Mouse (Mus musculus) kidney, embryonic 14.5 days (tissue): ENCODE data around the gene Cdk14. TPM values are rescaled to one million over a fixed set of nuclear protein-coding genes. Genes with fewer than 3 reads are reported as not detected.
A peak's percentile ranks its signal among the peaks of the same experiment; 100 is the strongest.

Source experiments
- ATAC-seq: fragments of 200-750 bp; cut with Nextera tagmentation; 2 replicates; pipeline ENCODE4 v1.8.0; 2017; ENCODE audit warnings: moderate number of reproducible peaks, mild to moderate bottlenecking, moderate TSS enrichment, moderate library complexity; ENCODE audit not compliant: low FRiP score, low TSS enrichment
- H3K27ac ChIP-seq: fragments of 300-500 bp; sonication (generic); 2 replicates; pipeline ENCODE4 v1.5.1; 2014; ENCODE audit warnings: low read depth, mild to moderate bottlenecking, low read length, moderate library complexity, mixed read lengths
- H3K27me3 ChIP-seq: fragments of 300-500 bp; sonication (generic); 2 replicates; pipeline ENCODE4 v1.6.1; 2014; ENCODE audit warnings: mild to moderate bottlenecking, low read length; ENCODE audit not compliant: control insufficient read depth, insufficient read depth
- H3K36me3 ChIP-seq: fragments of 300-500 bp; sonication (generic); 2 replicates; pipeline ENCODE4 v1.6.1; 2014; ENCODE audit warnings: low read length, mixed read lengths; ENCODE audit not compliant: control insufficient read depth, insufficient read depth
- H3K4me1 ChIP-seq: fragments of 300-500 bp; sonication (generic); 2 replicates; pipeline ENCODE4 v1.6.1; 2014; ENCODE audit warnings: low read length, mixed read lengths; ENCODE audit not compliant: control insufficient read depth, insufficient read depth
- H3K4me2 ChIP-seq: fragments of 300-500 bp; sonication (generic); replicated peaks from 2 replicates; pipeline ENCODE4 v1.6.1; 2014; ENCODE audit warnings: low read depth, mild to moderate bottlenecking, low read length
- H3K4me3 ChIP-seq: fragments of 300-500 bp; sonication (generic); 2 replicates; pipeline ENCODE4 v1.5.1; 2014; ENCODE audit warnings: mild to moderate bottlenecking, low read length
- H3K9ac ChIP-seq: fragments of 300-500 bp; sonication (generic); 2 replicates; pipeline ENCODE4 v1.6.1; 2014; ENCODE audit warnings: low read depth, mild to moderate bottlenecking, low read length, moderate library complexity
- H3K9me3 ChIP-seq: fragments of 300-500 bp; sonication (generic); 2 replicates; pipeline ENCODE4 v1.6.1; 2016; ENCODE audit warnings: low read length; ENCODE audit not compliant: control insufficient read depth
- WGBS: fragments of 180-500 bp; shearing (Covaris S2); extraction: QIAGEN DNeasy Blood & Tissue Kit; methylation state at CpG from one replicate; pipeline ENCODE4 v1.1.7; 2014; 5-methylcytosine and 5-hydroxymethylcytosine counted together
- polyA plus RNA-seq: library from polyadenylated mRNA; unstranded; fragments of >200 nt; fragmentation: Nextera tagmentation; extraction: Ambion mirVana; gene quantifications from 2 replicates; pipeline ENCODE4 v1.2.1, GENCODE M21; 2014

Cdk14 gene
- polyA plus RNA-seq, 1 experiment from 2014 or later = 18.9 TPM

- H3K9ac ChIP-seq = no peak overlapping the region
- whole genome bisulfite sequencing = 76% methylated on average over 4 of the region's 4 CpGs
- no peak overlapping the region for H3K4me3 ChIP-seq
- H3K4me2 ChIP-seq = no peak overlapping the region
- H3K36me3 ChIP-seq = no peaks in the 10 kb centered on the region
- ATAC-seq = no peak
- H3K4me1 ChIP-seq = no peaks in the 10 kb centered on the region
- H3K9me3 ChIP-seq = no peaks in the 10 kb centered on the region
- no peaks in the 10 kb centered on the region for H3K27me3 ChIP-seq
- H3K27ac ChIP-seq = no peak overlapping the region
Measured at GRCm38 (mm10) chr5:4979551-4979950, 440.6 kb downstream of the Cdk14 start.

- Histone ChIP-seq H3K9me3 (no peaks in the 10 kb centered on the region), H3K36me3 (no peaks in the 10 kb centered on the region), H3K4me2 (no peak overlapping the region), H3K27ac (no peak overlapping the region), H3K27me3 (no peaks in the 10 kb centered on the region), H3K4me3 (no peak overlapping the region), H3K9ac (no peak overlapping the region), H3K4me1 (no peaks in the 10 kb centered on the region)
- 81% methylated on average over 1 of the region's 1 CpGs for WGBS
- no peak for ATAC-seq
Measured at GRCm38 (mm10) chr5:4973408-4973807, 446.7 kb downstream of the Cdk14 start.

- no peaks in the 10 kb centered on the region for H3K4me1 ChIP-seq
- H3K9me3 ChIP-seq = no peaks in the 10 kb centered on the region
- H3K36me3 ChIP-seq = no peaks in the 10 kb centered on the region
- H3K9ac ChIP-seq = no peak overlapping the region
- H3K4me3 ChIP-seq = no peak overlapping the region
- H3K4me2 ChIP-seq = no peak overlapping the region
- H3K27me3 ChIP-seq = no peaks in the 10 kb centered on the region
- no peak overlapping the region for H3K27ac ChIP-seq
- ATAC-seq = peak; percentile 79
- WGBS = 57% methylated on average over 15 of the region's 15 CpGs
Measured at GRCm38 (mm10) chr5:4962063-4962610, 458.0 kb downstream of the Cdk14 start.

- ATAC-seq = no peak
- H3K27ac ChIP-seq = no peak overlapping the region
- no peaks in the 10 kb centered on the region for H3K9me3 ChIP-seq
- no peaks in the 10 kb centered on the region for H3K27me3 ChIP-seq
- 97% methylated on average over 1 of the region's 1 CpGs for WGBS
- no peaks in the 10 kb centered on the region for H3K36me3 ChIP-seq
- no peak overlapping the region for H3K4me3 ChIP-seq
- no peaks in the 10 kb centered on the region for H3K4me1 ChIP-seq
- H3K4me2 ChIP-seq = no peak overlapping the region
- no peak overlapping the region for H3K9ac ChIP-seq
Measured at GRCm38 (mm10) chr5:4961636-4962035, 458.5 kb downstream of the Cdk14 start.

GRCm38 (mm10) chr5:4959446-4959845 is 460.7 kb downstream of the Cdk14 start:
- H3K4me3 ChIP-seq = no peak overlapping the region
- no peak overlapping the region for H3K27ac ChIP-seq
- ATAC-seq = no peak
- no peaks in the 10 kb centered on the region for H3K9me3 ChIP-seq
- H3K4me2 ChIP-seq = no peak overlapping the region
- H3K9ac ChIP-seq = no peak overlapping the region
- 52% methylated on average over 5 of the region's 5 CpGs for WGBS
- no peaks in the 10 kb centered on the region for H3K36me3 ChIP-seq
- no peaks in the 10 kb centered on the region for H3K27me3 ChIP-seq
- no peaks in the 10 kb centered on the region for H3K4me1 ChIP-seq

- Histone ChIP-seq H3K4me2 (no peak overlapping the region), H3K27me3 (no peaks in the 10 kb centered on the region), H3K36me3 (no peaks in the 10 kb centered on the region), H3K27ac (no peak overlapping the region), H3K4me1 (no peaks in the 10 kb centered on the region), H3K9me3 (no peaks in the 10 kb centered on the region), H3K4me3 (no peak overlapping the region), H3K9ac (no peak overlapping the region)
- WGBS = 79% methylated on average over 7 of the region's 7 CpGs
- no peak for ATAC-seq
Measured at GRCm38 (mm10) chr5:4955993-4956392, 464.1 kb downstream of the Cdk14 start.

- Histone ChIP-seq H3K27me3 (no peaks in the 10 kb centered on the region), H3K27ac (no peak overlapping the region), H3K4me2 (no peak overlapping the region), H3K4me1 (no peaks in the 10 kb centered on the region), H3K9ac (no peak overlapping the region), H3K4me3 (no peak overlapping the region), H3K9me3 (no peaks in the 10 kb centered on the region), H3K36me3 (no peaks in the 10 kb centered on the region)
- 85% methylated on average over 2 of the region's 2 CpGs for WGBS
- no peak for ATAC-seq
Measured at GRCm38 (mm10) chr5:4955392-4955791, 464.7 kb downstream of the Cdk14 start.

- Histone ChIP-seq H3K4me2 (no peak overlapping the region), H3K36me3 (no peaks in the 10 kb centered on the region), H3K27ac (no peak overlapping the region), H3K4me3 (no peak overlapping the region), H3K27me3 (no peaks in the 10 kb centered on the region), H3K4me1 (no peaks in the 10 kb centered on the region), H3K9ac (no peak overlapping the region), H3K9me3 (no peaks in the 10 kb centered on the region)
- 77% methylated on average over 7 of the region's 7 CpGs for WGBS
- ATAC-seq = no peak
Measured at GRCm38 (mm10) chr5:4949433-4949832, 470.7 kb downstream of the Cdk14 start.

- Histone ChIP-seq H3K4me2 (no peak overlapping the region), H3K9ac (no peak overlapping the region), H3K9me3 (no peaks in the 10 kb centered on the region), H3K4me1 (no peaks in the 10 kb centered on the region), H3K27ac (no peak overlapping the region), H3K4me3 (no peak overlapping the region), H3K36me3 (no peaks in the 10 kb centered on the region), H3K27me3 (no peaks in the 10 kb centered on the region)
- no peak for ATAC-seq
- WGBS = 69% methylated on average over 3 of the region's 3 CpGs
Measured at GRCm38 (mm10) chr5:4948090-4948954, 471.8 kb downstream of the Cdk14 start.
